Mouse (Mus musculus) spleen, adult 2 months (tissue): ENCODE measurements around the gene Adat2.

Source experiments
- CTCF ChIP-seq: fragments of 200-500 bp; IDR thresholded peaks from 2 replicates; pipeline ENCODE4 v1.5.1; 2011; ENCODE audit warnings: mild to moderate bottlenecking, inconsistent platforms; ENCODE audit not compliant: insufficient read depth, insufficient read length, insufficient replicate concordance; ENCODE audit errors: extremely low read depth
- POLR2A ChIP-seq: fragments of 200-500 bp; IDR thresholded peaks from 2 replicates; pipeline ENCODE4 v1.6.1; 2011; ENCODE audit warnings: low read depth, low read length, inconsistent platforms

DNA sequence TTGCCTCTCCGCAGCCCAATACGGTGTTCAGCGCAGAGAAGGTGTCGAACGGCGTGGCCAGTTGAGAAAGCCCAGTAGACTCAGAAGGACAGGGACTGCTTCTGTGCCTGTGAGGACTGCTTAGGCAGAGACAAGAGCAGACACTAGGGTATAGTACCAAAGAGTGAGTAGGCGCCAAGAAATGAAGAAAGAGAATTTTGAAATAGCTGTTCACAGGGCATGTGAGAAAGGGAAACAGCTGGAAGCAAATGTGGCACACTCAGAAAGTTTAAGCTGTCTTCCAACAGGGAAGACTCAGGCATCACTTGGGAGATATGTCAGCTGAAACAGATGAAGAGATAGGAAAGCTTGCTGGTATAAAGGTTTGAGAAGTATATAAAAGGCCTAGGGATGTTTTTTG, 16.0 kb upstream of the Adat2 start:
- TF ChIP-seq CTCF (no peak), POLR2A (no peak)
